Mouse (Mus musculus): ENCODE data around the gene Cfap161.

DNA sequence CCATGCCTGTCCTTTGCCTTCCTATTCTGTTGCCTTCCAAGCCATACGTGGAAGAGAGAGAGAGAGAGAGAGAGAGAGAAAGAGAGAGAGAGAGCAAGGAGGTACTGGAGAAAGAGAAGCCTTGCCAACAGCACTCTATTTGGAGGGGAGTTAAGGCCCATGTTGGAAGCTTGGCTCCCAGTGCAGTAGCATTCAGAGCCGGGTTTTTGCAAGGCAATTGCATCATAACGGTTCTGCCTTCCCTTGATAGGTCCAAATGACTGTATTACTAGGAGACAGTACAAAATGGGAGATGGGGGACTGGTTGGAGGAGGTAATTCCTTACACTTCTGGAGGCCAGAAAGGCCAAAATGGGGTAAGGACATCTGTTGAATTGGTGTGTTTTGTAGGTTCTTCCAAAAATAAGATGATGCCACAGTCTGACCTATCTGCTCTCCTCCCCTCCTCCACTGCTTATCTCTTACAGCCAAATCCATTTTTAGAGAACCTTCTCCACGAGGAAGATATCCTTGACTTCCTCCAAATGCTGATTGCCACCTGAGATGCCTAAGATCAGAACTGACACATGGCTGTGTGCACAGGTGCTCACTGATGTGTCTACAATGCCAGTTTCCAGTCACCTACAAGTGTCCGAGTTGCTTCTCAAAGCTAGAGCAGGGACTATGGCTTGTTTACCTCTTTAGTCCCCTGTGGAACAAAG is 44.0 kb upstream of the Cfap161 start:
- no peak for TF ChIP-seq CTCF (IDR thresholded peaks at IDR 0.05; ENCODE audit: low read depth)
- no peak for TF ChIP-seq EP300 (optimal IDR thresholded peaks at IDR 0.05)
